Mouse (Mus musculus): ENCODE data around the gene Aip.

DNA sequence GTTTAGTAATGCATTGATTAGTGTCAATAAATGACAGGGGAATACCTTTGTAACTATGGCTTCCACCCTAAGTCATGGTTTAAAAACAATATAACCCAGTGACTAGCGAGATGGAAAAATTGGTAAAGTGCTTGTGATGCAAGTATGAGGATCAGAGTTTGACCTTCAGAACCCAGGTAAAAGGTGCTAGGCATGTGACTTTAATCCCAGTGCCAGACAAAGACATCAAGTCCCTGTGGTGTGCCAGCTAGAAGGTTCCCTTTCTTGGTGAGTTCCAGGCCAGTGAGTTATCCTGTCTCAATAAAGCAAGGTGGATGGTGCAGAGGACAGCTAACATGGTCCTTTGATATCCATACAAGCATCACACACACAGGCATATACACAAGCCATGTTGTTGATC is 50.1 kb downstream of the Aip start:
- TF ChIP-seq CTCF (IDR thresholded peaks at IDR 0.05; ENCODE audit: control insufficient read depth, insufficient read depth, low read length) (no peak), POLR2A (IDR thresholded peaks at IDR 0.05; ENCODE audit: borderline replicate concordance, control insufficient read depth, low read depth, low read length) (no peak)
